Mouse (Mus musculus): ENCODE data around the gene Amdhd1. TPM values are rescaled to one million over a fixed set of nuclear protein-coding genes. Genes with fewer than 3 reads are reported as not detected.

The Amdhd1 gene
- total RNA-seq, 1 experiment from 2014 or later = 11.8 TPM

Other genes starting within 250 kb of the Amdhd1 start
- gene Elk3, start 228.9 kb downstream of the Amdhd1 start, total RNA-seq (2021) = 50.4 and 58.0 TPM in 2 replicates
- gene Lta4h, start 86.6 kb downstream of the Amdhd1 start, total RNA-seq (2021) = 61.4 and 62.6 TPM in 2 replicates
- 1.2 and 18.0 TPM in 2 replicates for gene Hal, start 51.3 kb downstream of the Amdhd1 start, total RNA-seq (2021)
- not detected in 2 replicates for gene Ccdc38, start 599 bp upstream of the Amdhd1 start, total RNA-seq (2021)
- 18.2 and 23.6 TPM in 2 replicates for gene Snrpf, start 49.7 kb upstream of the Amdhd1 start, total RNA-seq (2021)
- 11.8 and 12.1 TPM in 2 replicates for gene Ntn4, start 100.6 kb upstream of the Amdhd1 start, total RNA-seq (2021)